Mouse (Mus musculus): Measurements from ENCODE around the gene Gm5269.

The Gm5269 gene

GRCm38 (mm10) chr1:45890173-45890572 lies at the start of gene Gm5269:
Gene Gm5269, minus strand, starts transcription at chr1:45890273.
- no peak for DNase-seq

GRCm38 (mm10) chr1:45931127-45931526 lies 41.1 kb upstream of the Gm5269 start:
- no peak for DNase-seq

GRCm38 (mm10) chr1:45926911-45927310 lies 36.8 kb upstream of the Gm5269 start:
- no peak for DNase-seq

GRCm38 (mm10) chr1:45926393-45926763 lies 36.3 kb upstream of the Gm5269 start, which contains the start of gene Slc40a1:
Gene Slc40a1, minus strand, starts transcription at chr1:45926523.
- no peak for DNase-seq

GRCm38 (mm10) chr1:45925500-45926392 lies 35.7 kb upstream of the Gm5269 start:
- peak; percentile 70 to 74 for DNase-seq

- DNase-seq: no peak
Observed at GRCm38 (mm10) chr1:45925131-45925499, 35.0 kb upstream of the Gm5269 start.

- peak in 1 of 2 experiments; percentile 16 for DNase-seq
Observed at GRCm38 (mm10) chr1:45924516-45924915, 34.4 kb upstream of the Gm5269 start.

GRCm38 (mm10) chr1:45923306-45923705 lies 33.2 kb upstream of the Gm5269 start:
- DNase-seq: no peak

GRCm38 (mm10) chr1:45920703-45921102 lies 30.6 kb upstream of the Gm5269 start:
- DNase-seq: no peak

GRCm38 (mm10) chr1:45919752-45920151 lies 29.7 kb upstream of the Gm5269 start:
- no peak for DNase-seq

GRCm38 (mm10) chr1:45917136-45917803 lies 27.2 kb upstream of the Gm5269 start:
- DNase-seq: no peak

- no peak for DNase-seq
Observed at GRCm38 (mm10) chr1:45916174-45916573, 26.1 kb upstream of the Gm5269 start.

GRCm38 (mm10) chr1:45914236-45914635 lies 24.2 kb upstream of the Gm5269 start:
- no peak for DNase-seq

GRCm38 (mm10) chr1:45905107-45905821 lies 15.2 kb upstream of the Gm5269 start:
- peak; percentile 22 to 34 for DNase-seq

- DNase-seq: no peak
Observed at GRCm38 (mm10) chr1:45904161-45904560, 14.1 kb upstream of the Gm5269 start.

GRCm38 (mm10) chr1:45898044-45898443 lies 8.0 kb upstream of the Gm5269 start:
- no peak for DNase-seq

- no peak for DNase-seq
Observed at GRCm38 (mm10) chr1:45894168-45894912, 4.3 kb upstream of the Gm5269 start.

- DNase-seq: no peak
Observed at GRCm38 (mm10) chr1:45891986-45892385, 1.9 kb upstream of the Gm5269 start.

GRCm38 (mm10) chr1:45886800-45887199 lies 3.3 kb downstream of the Gm5269 start:
- DNase-seq: no peak

- DNase-seq: no peak
Observed at GRCm38 (mm10) chr1:45883378-45883777, 6.7 kb downstream of the Gm5269 start.

GRCm38 (mm10) chr1:45882076-45882475 lies 8.0 kb downstream of the Gm5269 start:
- no peak for DNase-seq

- no peak for DNase-seq
Observed at GRCm38 (mm10) chr1:45881228-45881832, 8.7 kb downstream of the Gm5269 start.

Measured in lung, adult 18-20 months (tissue).